Mouse (Mus musculus) brain, embryonic 14.5 days (tissue): Measurements from ENCODE around the gene Rassf1.

Experiments
- CTCF ChIP-seq: fragments of 200-500 bp; IDR thresholded peaks from 2 replicates; pipeline ENCODE4 v1.5.1; 2012; ENCODE audit warnings: inconsistent platforms, mild to moderate bottlenecking, moderate library complexity, borderline replicate concordance; ENCODE audit not compliant: insufficient read depth, insufficient read length; ENCODE audit errors: extremely low read depth
- POLR2A ChIP-seq: fragments of 200-500 bp; IDR thresholded peaks from 2 replicates; pipeline ENCODE4 v1.6.1; 2012; ENCODE audit warnings: mild to moderate bottlenecking, inconsistent platforms, borderline replicate concordance; ENCODE audit not compliant: poor library complexity, insufficient read depth, insufficient read length, severe bottlenecking; ENCODE audit errors: extremely low read depth

DNA sequence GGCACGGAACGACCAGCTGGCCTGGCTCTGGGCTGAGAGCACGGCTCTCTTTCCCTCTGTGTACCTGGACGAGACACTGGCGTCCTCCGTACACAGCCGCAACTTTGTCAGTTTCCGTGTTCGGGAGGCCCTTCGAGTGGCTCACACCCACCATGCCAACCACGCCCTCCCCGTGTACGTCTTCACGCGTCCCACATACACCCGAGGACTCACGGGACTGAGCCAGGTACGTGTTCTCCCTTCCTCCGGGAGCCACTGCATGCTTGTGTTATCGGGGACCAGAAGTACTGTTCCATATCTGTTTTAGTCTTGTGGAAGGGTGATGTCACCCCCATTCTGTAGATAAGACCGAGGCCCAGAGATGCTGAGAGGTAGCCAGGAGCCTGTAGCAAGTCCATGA is 19.5 kb downstream of the Rassf1 start:
- TF ChIP-seq CTCF (no peak), POLR2A (no peak)
